11 mouse cellular contexts compared by ENCODE assay signal in genomic region chr14:102983686-102984085, GRCm38 (mm10). TPM values are rescaled to one million over a fixed set of nuclear protein-coding genes. Genes with fewer than 3 reads are reported as not detected.
DNase-seq lines count a peak whose midpoint lies in the region; ATAC-seq and TF ChIP-seq lines count a peak whose summit lies in the region.
"Had no signal": no experiment of that assay in that cellular context is flagged by ENCODE, and none has a peak within 500 bp of the region (broad histone marks: within the 10 kb centered on the region; RNA-seq: fewer than 3 reads in every experiment).

No protein-coding gene starts in this region.

- no peaks in the 10 kb centered on the region for H3K9me3 ChIP-seq in heart, embryonic 15.5 days (replicated peaks)
- H3K9me3 ChIP-seq in midbrain, embryonic 13.5 days: no peaks in the 10 kb centered on the region
- H3K9me3 ChIP-seq in midbrain, embryonic 11.5 days (ENCODE audit: control insufficient read depth, low read length): no peaks in the 10 kb centered on the region
- H3K9me3 ChIP-seq in hindbrain, postnatal 0 days (ENCODE audit: low read length): no peaks in the 10 kb centered on the region
- H3K9me3 ChIP-seq in stomach, embryonic 16.5 days (replicated peaks; ENCODE audit: control insufficient read depth, low read length): no peaks in the 10 kb centered on the region
- H3K9me3 ChIP-seq: midbrain, embryonic 12.5 days had no signal

- ATAC-seq in heart, embryonic 15.5 days (replicated peaks; ENCODE audit: insufficient number of reproducible peaks, insufficient read depth, low FRiP score, low read depth): no peak
- ATAC-seq in midbrain, embryonic 13.5 days: no peak
- ATAC-seq in midbrain, embryonic 11.5 days (ENCODE audit: low FRiP score): no peak
- ATAC-seq in hindbrain, postnatal 0 days: no peak
- ATAC-seq in stomach, embryonic 16.5 days (ENCODE audit: insufficient read depth, low FRiP score): no peak
- no peak for ATAC-seq in CD4-positive, CD25-positive, alpha-beta regulatory T cell, adult 4 months

- peaks cover 13% of the 10 kb centered on the region for H3K4me1 ChIP-seq in heart, embryonic 15.5 days (replicated peaks)
- peaks cover 23% of the 10 kb centered on the region for H3K4me1 ChIP-seq in midbrain, embryonic 13.5 days (replicated peaks)
- no peaks in the 10 kb centered on the region; the same call in 1 of the 2 replicates for H3K4me1 ChIP-seq in midbrain, embryonic 11.5 days (ENCODE audit: control insufficient read depth, insufficient read depth, low read length)
- 0 out of 2 replicates have a peak, but pooled peaks cover 5% of the 10 kb centered on the region for H3K4me1 ChIP-seq in hindbrain, postnatal 0 days (ENCODE audit: insufficient read depth, low read length)
- H3K4me1 ChIP-seq in stomach, embryonic 16.5 days (ENCODE audit: control insufficient read depth, insufficient read depth, low read length): 0 out of 2 replicates have a peak, but pooled peaks cover 2% of the 10 kb centered on the region

- no peak for DNase-seq in heart, postnatal 14 days
- DNase-seq in midbrain, embryonic 11.5 days (ENCODE audit: low spot score, missing footprints): no peak
- DNase-seq in hindbrain, postnatal 0 days (ENCODE audit: low spot score): no peak
- DNase-seq in cerebellum, adult 8-10 months: no peak
- DNase-seq: gastrocnemius, postnatal 10 days; kidney, postnatal 4 days had no signal

- H3K9ac ChIP-seq in heart, embryonic 15.5 days: no peak overlapping the region
- no peak overlapping the region for H3K9ac ChIP-seq in midbrain, embryonic 13.5 days (replicated peaks)
- no peak overlapping the region for H3K9ac ChIP-seq in midbrain, embryonic 11.5 days (ENCODE audit: low read length)
- no peak overlapping the region for H3K9ac ChIP-seq in hindbrain, postnatal 0 days (replicated peaks; ENCODE audit: low read length)
- H3K9ac ChIP-seq in stomach, embryonic 16.5 days (ENCODE audit: low read length): no peak overlapping the region
- H3K9ac ChIP-seq: midbrain, embryonic 12.5 days had no signal

- 68% methylated on average over 8 of the region's 8 CpGs for WGBS in heart, embryonic 15.5 days
- WGBS in midbrain, embryonic 13.5 days: 80% methylated on average over 8 of the region's 8 CpGs
- WGBS in midbrain, embryonic 11.5 days: 76% methylated on average over 8 of the region's 8 CpGs
- 68% methylated on average over 8 of the region's 8 CpGs for WGBS in hindbrain, postnatal 0 days
- WGBS in stomach, embryonic 16.5 days: 70% methylated on average over 8 of the region's 8 CpGs

- H3K4me2 ChIP-seq in heart, embryonic 15.5 days: peak overlapping the region; percentile 93
- H3K4me2 ChIP-seq in midbrain, embryonic 13.5 days (replicated peaks): peak overlapping the region; percentile 94; the same call in 1 of the 2 replicates
- no peak overlapping the region for H3K4me2 ChIP-seq in midbrain, embryonic 11.5 days
- H3K4me2 ChIP-seq in hindbrain, postnatal 0 days (ENCODE audit: low read depth, low read length): peak overlapping the region; percentile 63; the same call in 1 of the 2 replicates
- peak overlapping the region; percentile 95; the same call in 1 of the 2 replicates for H3K4me2 ChIP-seq in stomach, embryonic 16.5 days (ENCODE audit: low read depth, low read length)

- 0 out of 2 replicates have a peak overlapping the region, but pooled peaks have one; percentile 78 for H3K4me3 ChIP-seq in heart, embryonic 15.5 days
- no peak overlapping the region for H3K4me3 ChIP-seq in midbrain, embryonic 13.5 days (replicated peaks)
- H3K4me3 ChIP-seq in midbrain, embryonic 11.5 days (ENCODE audit: low read depth, low read length): no peak overlapping the region
- no peak overlapping the region for H3K4me3 ChIP-seq in hindbrain, postnatal 0 days (ENCODE audit: low read length)
- no peak overlapping the region for H3K4me3 ChIP-seq in stomach, embryonic 16.5 days (replicated peaks; ENCODE audit: low read length)

- intact Hi-C loops in heart, postnatal 14 days (cut with DNase I): loop anchor here (2.0 to 10.0 kb wide), 5 partner anchors 76 to 799 kb away; no protein-coding TSS in a partner anchor

- H3K27me3 ChIP-seq in heart, embryonic 15.5 days: no peaks in the 10 kb centered on the region
- H3K27me3 ChIP-seq in midbrain, embryonic 13.5 days: peaks cover 16% of the 10 kb centered on the region
- H3K27me3 ChIP-seq in midbrain, embryonic 11.5 days (ENCODE audit: control insufficient read depth, insufficient read depth, low read length): peaks cover 12% of the 10 kb centered on the region
- H3K27me3 ChIP-seq in hindbrain, postnatal 0 days (ENCODE audit: insufficient read depth, low read length): no peaks in the 10 kb centered on the region
- no peaks in the 10 kb centered on the region for H3K27me3 ChIP-seq in stomach, embryonic 16.5 days (ENCODE audit: control insufficient read depth, insufficient read depth, low read length)

- no peaks in the 10 kb centered on the region for H3K36me3 ChIP-seq in heart, embryonic 15.5 days
- no peaks in the 10 kb centered on the region for H3K36me3 ChIP-seq in midbrain, embryonic 13.5 days
- no peaks in the 10 kb centered on the region for H3K36me3 ChIP-seq in midbrain, embryonic 11.5 days (ENCODE audit: control insufficient read depth, insufficient read depth, low read length)
- H3K36me3 ChIP-seq in hindbrain, postnatal 0 days (ENCODE audit: insufficient read depth, low read length): no peaks in the 10 kb centered on the region
- no peaks in the 10 kb centered on the region for H3K36me3 ChIP-seq in stomach, embryonic 16.5 days (ENCODE audit: control insufficient read depth, insufficient read depth, low read length)
- H3K36me3 ChIP-seq: midbrain, embryonic 12.5 days had no signal

- H3K27ac ChIP-seq in heart, embryonic 15.5 days: no peak overlapping the region
- H3K27ac ChIP-seq in midbrain, embryonic 13.5 days: no peak overlapping the region
- no peak overlapping the region for H3K27ac ChIP-seq in midbrain, embryonic 11.5 days (ENCODE audit: low read depth, low read length)
- H3K27ac ChIP-seq in hindbrain, postnatal 0 days: no peak overlapping the region
- H3K27ac ChIP-seq in stomach, embryonic 16.5 days (ENCODE audit: low read length): no peak overlapping the region

- TF ChIP-seq CTCF in hindbrain, postnatal 0 days (IDR thresholded peaks at IDR 0.05; ENCODE audit: low read depth): no peak

RNA-seq across cellular contexts. Expression of gene Kctd12, which starts 1.2 kb away (rescaled TPM):
- polyA plus RNA-seq in heart, embryonic 15.5 days (2015; fragmentation: Nextera tagmentation; extraction: Ambion mirVana): 6.5 and 6.7 TPM in 2 replicates
- total RNA-seq in heart, postnatal 14 days (2021): 10 to 100 TPM; 29.7 to 29.8 TPM
- 8.0 and 10.6 TPM in 2 replicates for polyA plus RNA-seq in midbrain, embryonic 13.5 days (2015; fragmentation: Nextera tagmentation; extraction: Ambion mirVana)
- 9.3 and 13.7 TPM in 2 replicates for polyA plus RNA-seq in midbrain, embryonic 11.5 days (2014; fragmentation: Nextera tagmentation; extraction: Ambion mirVana)
- 93.9 and 98.8 TPM in 2 replicates for total RNA-seq in hindbrain, postnatal 0 days (2014; rRNA removed)
- 11.1 and 12.6 TPM in 2 replicates for polyA plus RNA-seq in hindbrain, postnatal 0 days (2015; fragmentation: Nextera tagmentation; extraction: Ambion mirVana)
- 14.1 and 18.3 TPM in 2 replicates for polyA plus RNA-seq in stomach, embryonic 16.5 days (2015; fragmentation: Nextera tagmentation; extraction: Ambion mirVana)
- 1 to 10 TPM; 1.0 to 1.6 TPM for polyA plus RNA-seq in CD4-positive, CD25-positive, alpha-beta regulatory T cell, adult 4 months (2017; shearing (Covaris generic))
